Mouse (Mus musculus) forebrain, embryonic 12.5 days (tissue): ENCODE results near the gene Dnajc15. TPM values are rescaled to one million over a fixed set of nuclear protein-coding genes. Genes with fewer than 3 reads are reported as not detected.

Source experiments
- ATAC-seq: fragments of 200-750 bp; cut with Nextera tagmentation; 2 replicates; pipeline ENCODE4 v1.8.0; 2017; ENCODE audit warnings: moderate TSS enrichment; ENCODE audit not compliant: low FRiP score
- H3K27ac ChIP-seq: fragments of 300-500 bp; sonication (generic); 2 replicates; pipeline ENCODE4 v1.5.1; 2016; ENCODE audit warnings: mild to moderate bottlenecking
- H3K27me3 ChIP-seq: fragments of 300-500 bp; sonication (generic); 2 replicates; pipeline ENCODE4 v1.6.1; 2016; ENCODE audit warnings: mild to moderate bottlenecking
- H3K36me3 ChIP-seq: fragments of 300-500 bp; sonication (generic); replicated peaks from 2 replicates; pipeline ENCODE4 v1.6.1; 2016; ENCODE audit warnings: mild to moderate bottlenecking
- H3K4me1 ChIP-seq: fragments of 300-500 bp; sonication (generic); 2 replicates; pipeline ENCODE4 v1.6.1; 2016
- H3K4me2 ChIP-seq: fragments of 300-500 bp; sonication (generic); 2 replicates; pipeline ENCODE4 v1.6.1; 2016; ENCODE audit warnings: mild to moderate bottlenecking, moderate library complexity
- H3K4me3 ChIP-seq: fragments of 300-500 bp; sonication (generic); replicated peaks from 2 replicates; pipeline ENCODE4 v1.5.1; 2016; ENCODE audit warnings: mild to moderate bottlenecking
- H3K9ac ChIP-seq: fragments of 300-500 bp; sonication (generic); 2 replicates; pipeline ENCODE4 v1.6.1; 2016; ENCODE audit warnings: mild to moderate bottlenecking
- H3K9me3 ChIP-seq: fragments of 300-500 bp; sonication (generic); 2 replicates; pipeline ENCODE4 v1.6.1; 2016
- WGBS: fragments of 180-500 bp; shearing (Covaris S2); methylation state at CpG from one replicate; pipeline ENCODE4 v1.1.7; 2016; 5-methylcytosine and 5-hydroxymethylcytosine counted together
- polyA plus RNA-seq: library from polyadenylated mRNA; unstranded; fragments of >200 nt; fragmentation: Nextera tagmentation; extraction: Ambion mirVana; gene quantifications from 2 replicates; pipeline ENCODE4 v1.2.1, GENCODE M21; 2016

Gene Dnajc15
- polyA plus RNA-seq, 1 experiment from 2014 or later: 89.5 TPM

GRCm38 (mm10) chr14:77817561-77817960 lies 57.4 kb downstream of the Dnajc15 start:
- Histone ChIP-seq H3K27me3 (no peaks in the 10 kb centered on the region), H3K4me2 (no peak overlapping the region), H3K4me1 (no peaks in the 10 kb centered on the region), H3K9me3 (no peaks in the 10 kb centered on the region), H3K9ac (no peak overlapping the region), H3K27ac (no peak overlapping the region), H3K4me3 (no peak overlapping the region), H3K36me3 (peaks cover 10% of the 10 kb centered on the region)
- no peak for ATAC-seq
- 90% methylated on average over 6 of the region's 6 CpGs for WGBS

- Histone ChIP-seq H3K9ac (no peak overlapping the region), H3K36me3 (no peaks in the 10 kb centered on the region), H3K4me1 (no peaks in the 10 kb centered on the region), H3K4me2 (no peak overlapping the region), H3K27ac (no peak overlapping the region), H3K27me3 (no peaks in the 10 kb centered on the region), H3K4me3 (no peak overlapping the region), H3K9me3 (no peaks in the 10 kb centered on the region)
- WGBS: 69% methylated on average over 4 of the region's 4 CpGs
- ATAC-seq: no peak
These were observed 60.0 kb downstream of the Dnajc15 start for GRCm38 (mm10) chr14:77814935-77815334.

GRCm38 (mm10) chr14:77812890-77813289 lies 62.0 kb downstream of the Dnajc15 start:
- no peaks in the 10 kb centered on the region for H3K36me3 ChIP-seq
- no peak for ATAC-seq
- WGBS: 96% methylated on average over 1 of the region's 1 CpGs
- H3K4me2 ChIP-seq: no peak overlapping the region
- H3K9me3 ChIP-seq: no peaks in the 10 kb centered on the region
- no peaks in the 10 kb centered on the region for H3K4me1 ChIP-seq
- H3K9ac ChIP-seq: no peak overlapping the region
- no peak overlapping the region for H3K4me3 ChIP-seq
- H3K27ac ChIP-seq: no peak overlapping the region
- no peaks in the 10 kb centered on the region for H3K27me3 ChIP-seq

GRCm38 (mm10) chr14:77811466-77811865 lies 63.5 kb downstream of the Dnajc15 start:
- no peak overlapping the region for H3K4me3 ChIP-seq
- no peaks in the 10 kb centered on the region for H3K27me3 ChIP-seq
- WGBS: 87% methylated on average over 5 of the region's 5 CpGs

GRCm38 (mm10) chr14:77807836-77808235 lies 67.1 kb downstream of the Dnajc15 start:
- Histone ChIP-seq H3K4me3 (no peak overlapping the region), H3K36me3 (no peaks in the 10 kb centered on the region), H3K9ac (no peak overlapping the region), H3K4me1 (peaks cover 7% of the 10 kb centered on the region; the same call in 1 of the 2 replicates), H3K4me2 (no peak overlapping the region), H3K9me3 (no peaks in the 10 kb centered on the region), H3K27ac (no peak overlapping the region), H3K27me3 (no peaks in the 10 kb centered on the region)
- ATAC-seq: no peak
- 86% methylated on average over 4 of the region's 4 CpGs for WGBS

More at GRCm38 (mm10) chr14:77811466-77811865, 63.5 kb downstream of the Dnajc15 start:
- no peak for ATAC-seq
- Histone ChIP-seq H3K4me2 (no peak overlapping the region), H3K27ac (no peak overlapping the region), H3K4me1 (no peaks in the 10 kb centered on the region), H3K9ac (no peak overlapping the region), H3K36me3 (no peaks in the 10 kb centered on the region), H3K9me3 (no peaks in the 10 kb centered on the region)

- peaks cover 21% of the 10 kb centered on the region for H3K4me1 ChIP-seq
- 82% methylated on average over 5 of the region's 5 CpGs for WGBS
- H3K9ac ChIP-seq: no peak overlapping the region
- H3K36me3 ChIP-seq: no peaks in the 10 kb centered on the region
- no peak overlapping the region for H3K4me3 ChIP-seq
- ATAC-seq: no peak
- H3K9me3 ChIP-seq: no peaks in the 10 kb centered on the region
- no peak overlapping the region for H3K4me2 ChIP-seq
- no peaks in the 10 kb centered on the region for H3K27me3 ChIP-seq
- H3K27ac ChIP-seq: no peak overlapping the region
These were observed 68.6 kb downstream of the Dnajc15 start for GRCm38 (mm10) chr14:77806345-77806744.

- Histone ChIP-seq H3K4me3 (no peak overlapping the region), H3K9me3 (no peaks in the 10 kb centered on the region), H3K27me3 (no peaks in the 10 kb centered on the region), H3K27ac (0 out of 2 replicates have a peak overlapping the region, but pooled peaks have one; percentile 36), H3K36me3 (no peaks in the 10 kb centered on the region), H3K9ac (no peak overlapping the region), H3K4me2 (no peak overlapping the region), H3K4me1 (peaks cover 33% of the 10 kb centered on the region)
- 46% methylated on average over 5 of the region's 5 CpGs for WGBS
- peak; percentile 47 for ATAC-seq
These were observed 72.7 kb downstream of the Dnajc15 start for GRCm38 (mm10) chr14:77802268-77802630.

- Histone ChIP-seq H3K27ac (0 out of 2 replicates have a peak overlapping the region, but pooled peaks have one; percentile 36), H3K27me3 (no peaks in the 10 kb centered on the region), H3K9ac (no peak overlapping the region), H3K4me2 (no peak overlapping the region), H3K4me3 (no peak overlapping the region), H3K9me3 (no peaks in the 10 kb centered on the region), H3K36me3 (no peaks in the 10 kb centered on the region), H3K4me1 (peaks cover 33% of the 10 kb centered on the region)
- ATAC-seq: peak; percentile 68
- 73% methylated on average over 17 of the region's 17 CpGs for WGBS
These were observed 73.2 kb downstream of the Dnajc15 start for GRCm38 (mm10) chr14:77801571-77802267.

GRCm38 (mm10) chr14:77796506-77796905 lies 78.4 kb downstream of the Dnajc15 start:
- no peak overlapping the region for H3K4me2 ChIP-seq
- 70% methylated on average over 4 of the region's 4 CpGs for WGBS
- H3K27ac ChIP-seq: no peak overlapping the region
- no peak for ATAC-seq
- H3K4me1 ChIP-seq: peaks cover 14% of the 10 kb centered on the region
- no peaks in the 10 kb centered on the region for H3K27me3 ChIP-seq
- H3K4me3 ChIP-seq: no peak overlapping the region
- H3K9ac ChIP-seq: no peak overlapping the region
- H3K36me3 ChIP-seq: no peaks in the 10 kb centered on the region
- H3K9me3 ChIP-seq: no peaks in the 10 kb centered on the region

- Histone ChIP-seq H3K9ac (no peak overlapping the region), H3K4me3 (no peak overlapping the region), H3K4me1 (0 out of 2 replicates have a peak, but pooled peaks cover under 1% of the 10 kb centered on the region), H3K36me3 (no peaks in the 10 kb centered on the region), H3K4me2 (no peak overlapping the region), H3K27ac (no peak overlapping the region), H3K9me3 (no peaks in the 10 kb centered on the region), H3K27me3 (no peaks in the 10 kb centered on the region)
- ATAC-seq: no peak
- 92% methylated on average over 5 of the region's 5 CpGs for WGBS
These were observed 79.7 kb downstream of the Dnajc15 start for GRCm38 (mm10) chr14:77795240-77795639.

- no peak for ATAC-seq
- Histone ChIP-seq H3K27ac (no peak overlapping the region), H3K9me3 (no peaks in the 10 kb centered on the region), H3K36me3 (no peaks in the 10 kb centered on the region), H3K4me1 (no peaks in the 10 kb centered on the region), H3K9ac (no peak overlapping the region), H3K27me3 (no peaks in the 10 kb centered on the region), H3K4me2 (no peak overlapping the region), H3K4me3 (no peak overlapping the region)
- 79% methylated on average over 7 of the region's 7 CpGs for WGBS
These were observed 80.5 kb downstream of the Dnajc15 start for GRCm38 (mm10) chr14:77794285-77794949.

GRCm38 (mm10) chr14:77792998-77793397 lies 81.9 kb downstream of the Dnajc15 start:
- Histone ChIP-seq H3K4me3 (no peak overlapping the region), H3K27ac (no peak overlapping the region), H3K36me3 (no peaks in the 10 kb centered on the region), H3K9me3 (no peaks in the 10 kb centered on the region), H3K4me2 (no peak overlapping the region), H3K9ac (no peak overlapping the region), H3K4me1 (no peaks in the 10 kb centered on the region), H3K27me3 (no peaks in the 10 kb centered on the region)
- ATAC-seq: no peak
- 94% methylated on average over 6 of the region's 6 CpGs for WGBS

GRCm38 (mm10) chr14:77783217-77783616 lies 91.7 kb downstream of the Dnajc15 start:
- Histone ChIP-seq H3K4me1 (no peaks in the 10 kb centered on the region), H3K27me3 (no peaks in the 10 kb centered on the region), H3K4me2 (no peak overlapping the region), H3K9me3 (no peaks in the 10 kb centered on the region), H3K36me3 (no peaks in the 10 kb centered on the region), H3K4me3 (no peak overlapping the region), H3K9ac (no peak overlapping the region), H3K27ac (no peak overlapping the region)
- ATAC-seq: no peak
